Mouse (Mus musculus): ENCODE data around the gene Bex4. TPM values are rescaled to one million over a fixed set of nuclear protein-coding genes. Genes with fewer than 3 reads are reported as not detected.
A peak's percentile ranks its signal among the peaks of the same experiment; 100 is the strongest.
"Not testable (repeated sequence)": the region's sequence is repeated elsewhere in the genome, so short reads cannot be mapped to it uniquely, and the experiment has no call there.

The Bex4 gene
- polyA plus RNA-seq (2015; fragmentation: Nextera tagmentation; extraction: Ambion mirVana), result 59.2 and 59.8 TPM in 2 replicates

GRCm38 (mm10) chrX:136138827-136139639 lies at the start of gene Bex4:
Gene Bex4, plus strand, starts transcription at chrX:136138996.
- H3K4me1 ChIP-seq (replicated peaks; ENCODE audit: insufficient read depth, low read length); H3K27me3 ChIP-seq (ENCODE audit: insufficient read depth, low read length); H3K9me3 ChIP-seq (replicated peaks; ENCODE audit: low read length); H3K9ac ChIP-seq (ENCODE audit: low read depth, low read length); H3K27ac ChIP-seq; DNase-seq (ENCODE audit: low spot score); H3K36me3 ChIP-seq (ENCODE audit: insufficient read depth, low read length): not testable (repeated sequence)
- Histone ChIP-seq H3K4me2 (ENCODE audit: low read length) (peak within 1 kb of the TSS; percentile 34), H3K4me3 (replicated peaks; ENCODE audit: low read depth, low read length) (peak within 1 kb of the TSS; percentile 16; the same call in 1 of the 2 replicates)
- peak; percentile 86 for ATAC-seq (replicated peaks; ENCODE audit: low FRiP score, low read depth)
- WGBS, result 29% methylated on average over 9 of the region's 64 CpGs

GRCm38 (mm10) chrX:136092497-136093279 lies 46.1 kb upstream of the Bex4 start:
- H3K4me3 ChIP-seq (replicated peaks; ENCODE audit: low read depth, low read length), result no peak overlapping the region
- DNase-seq (ENCODE audit: low spot score), result no peak
- WGBS, result 22% methylated on average over 2 of the region's 2 CpGs
- H3K27ac ChIP-seq, result no peak overlapping the region
- no peak for ATAC-seq (replicated peaks; ENCODE audit: low FRiP score, low read depth)
- H3K9me3 ChIP-seq (replicated peaks; ENCODE audit: low read length), result no peaks in the 10 kb centered on the region
- TF ChIP-seq CTCF (IDR thresholded peaks at IDR 0.05; ENCODE audit: low read depth), result no peak
- H3K4me1 ChIP-seq (replicated peaks; ENCODE audit: insufficient read depth, low read length), result no peaks in the 10 kb centered on the region
- no peaks in the 10 kb centered on the region for H3K36me3 ChIP-seq (ENCODE audit: insufficient read depth, low read length)
- no peaks in the 10 kb centered on the region for H3K27me3 ChIP-seq (ENCODE audit: insufficient read depth, low read length)
- H3K4me2 ChIP-seq (ENCODE audit: low read length), result no peak overlapping the region
- no peak overlapping the region for H3K9ac ChIP-seq (ENCODE audit: low read depth, low read length)

GRCm38 (mm10) chrX:136094421-136094820 lies 44.4 kb upstream of the Bex4 start:
- no peak for TF ChIP-seq CTCF (IDR thresholded peaks at IDR 0.05; ENCODE audit: low read depth)
- H3K36me3 ChIP-seq (ENCODE audit: insufficient read depth, low read length), result no peaks in the 10 kb centered on the region
- H3K9ac ChIP-seq (ENCODE audit: low read depth, low read length), result no peak overlapping the region
- no peaks in the 10 kb centered on the region for H3K9me3 ChIP-seq (replicated peaks; ENCODE audit: low read length)
- no peak overlapping the region for H3K4me2 ChIP-seq (ENCODE audit: low read length)
- H3K27ac ChIP-seq, result no peak overlapping the region
- no peaks in the 10 kb centered on the region for H3K27me3 ChIP-seq (ENCODE audit: insufficient read depth, low read length)
- ATAC-seq (replicated peaks; ENCODE audit: low FRiP score, low read depth), result no peak
- no peak overlapping the region for H3K4me3 ChIP-seq (replicated peaks; ENCODE audit: low read depth, low read length)
- H3K4me1 ChIP-seq (replicated peaks; ENCODE audit: insufficient read depth, low read length), result no peaks in the 10 kb centered on the region
- 70% methylated on average over 2 of the region's 2 CpGs for WGBS
- no peak for DNase-seq (ENCODE audit: low spot score)

GRCm38 (mm10) chrX:136104046-136104723 lies 34.6 kb upstream of the Bex4 start:
- Histone ChIP-seq H3K36me3 (ENCODE audit: insufficient read depth, low read length) (no peaks in the 10 kb centered on the region), H3K4me3 (replicated peaks; ENCODE audit: low read depth, low read length) (no peak overlapping the region), H3K4me2 (ENCODE audit: low read length) (no peak overlapping the region), H3K4me1 (replicated peaks; ENCODE audit: insufficient read depth, low read length) (no peaks in the 10 kb centered on the region), H3K9ac (ENCODE audit: low read depth, low read length) (no peak overlapping the region), H3K9me3 (replicated peaks; ENCODE audit: low read length) (no peaks in the 10 kb centered on the region), H3K27me3 (ENCODE audit: insufficient read depth, low read length) (no peaks in the 10 kb centered on the region), H3K27ac (no peak overlapping the region)
- no peak for TF ChIP-seq CTCF (IDR thresholded peaks at IDR 0.05; ENCODE audit: low read depth)
- DNase-seq (ENCODE audit: low spot score) (no peak), ATAC-seq (replicated peaks; ENCODE audit: low FRiP score, low read depth) (no peak)
- 67% methylated on average over 4 of the region's 4 CpGs for WGBS

GRCm38 (mm10) chrX:136104724-136105088 lies 34.1 kb upstream of the Bex4 start:
- Histone ChIP-seq H3K27ac (no peak overlapping the region), H3K4me2 (ENCODE audit: low read length) (no peak overlapping the region), H3K36me3 (ENCODE audit: insufficient read depth, low read length) (no peaks in the 10 kb centered on the region), H3K9ac (ENCODE audit: low read depth, low read length) (no peak overlapping the region), H3K4me3 (replicated peaks; ENCODE audit: low read depth, low read length) (no peak overlapping the region), H3K9me3 (replicated peaks; ENCODE audit: low read length) (no peaks in the 10 kb centered on the region), H3K27me3 (ENCODE audit: insufficient read depth, low read length) (no peaks in the 10 kb centered on the region), H3K4me1 (replicated peaks; ENCODE audit: insufficient read depth, low read length) (no peaks in the 10 kb centered on the region)
- TF ChIP-seq CTCF (IDR thresholded peaks at IDR 0.05; ENCODE audit: low read depth), result no peak
- ATAC-seq (replicated peaks; ENCODE audit: low FRiP score, low read depth) (no peak), DNase-seq (ENCODE audit: low spot score) (no peak)
- WGBS, result 79% methylated on average over 3 of the region's 3 CpGs

- Histone ChIP-seq H3K27me3 (ENCODE audit: insufficient read depth, low read length) (no peaks in the 10 kb centered on the region), H3K4me1 (replicated peaks; ENCODE audit: insufficient read depth, low read length) (no peaks in the 10 kb centered on the region), H3K27ac (no peak overlapping the region), H3K9ac (ENCODE audit: low read depth, low read length) (no peak overlapping the region), H3K36me3 (ENCODE audit: insufficient read depth, low read length) (no peaks in the 10 kb centered on the region), H3K4me2 (ENCODE audit: low read length) (no peak overlapping the region), H3K9me3 (replicated peaks; ENCODE audit: low read length) (no peaks in the 10 kb centered on the region), H3K4me3 (replicated peaks; ENCODE audit: low read depth, low read length) (no peak overlapping the region)
- TF ChIP-seq CTCF (IDR thresholded peaks at IDR 0.05; ENCODE audit: low read depth), result peak; percentile 70
- WGBS, result 47% methylated on average over 6 of the region's 6 CpGs
- DNase-seq (ENCODE audit: low spot score) (peak; percentile 33), ATAC-seq (replicated peaks; ENCODE audit: low FRiP score, low read depth) (no peak)
Measured at GRCm38 (mm10) chrX:136107942-136108341, 30.9 kb upstream of the Bex4 start.
